Mouse (Mus musculus) central nervous system, embryonic 14 days (tissue): ENCODE data around the gene Gm38655. TPM values are rescaled to one million over a fixed set of nuclear protein-coding genes. Genes with fewer than 3 reads are reported as not detected.

Experiments used
- polyA plus RNA-seq: library from polyadenylated mRNA; depleted of rRNA; stranded (reverse); fragments of >200 nt; gene quantifications from 2 replicates; pipeline ENCODE4 v1.2.3, GENCODE M21; 2012; rRNA removed

Gm38655 gene
- polyA plus RNA-seq = not detected in 2 replicates

DNA sequence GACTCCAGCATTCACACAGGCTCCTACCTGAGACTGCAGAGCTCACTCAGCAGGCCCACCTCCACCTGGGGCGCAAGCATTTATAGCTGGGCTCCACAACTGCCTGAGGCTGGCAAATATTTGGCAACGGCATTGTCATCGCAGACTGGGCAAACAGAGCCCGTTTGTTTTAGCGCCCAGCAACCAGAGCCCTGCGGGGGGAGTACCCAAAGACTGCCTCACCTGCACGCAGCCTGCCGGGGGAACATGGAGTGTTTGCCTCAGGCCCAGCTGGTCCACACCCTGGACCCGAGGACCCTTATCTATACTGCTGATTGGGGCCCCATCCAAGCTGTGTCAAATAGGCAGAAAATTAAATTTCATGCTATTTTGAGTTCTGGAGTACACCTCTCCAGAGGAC is at the start of gene Gm38655:
Gene Gm38655 (minus strand): TSS at position 61 of the 400 bp plus-strand sequence.

DNA sequence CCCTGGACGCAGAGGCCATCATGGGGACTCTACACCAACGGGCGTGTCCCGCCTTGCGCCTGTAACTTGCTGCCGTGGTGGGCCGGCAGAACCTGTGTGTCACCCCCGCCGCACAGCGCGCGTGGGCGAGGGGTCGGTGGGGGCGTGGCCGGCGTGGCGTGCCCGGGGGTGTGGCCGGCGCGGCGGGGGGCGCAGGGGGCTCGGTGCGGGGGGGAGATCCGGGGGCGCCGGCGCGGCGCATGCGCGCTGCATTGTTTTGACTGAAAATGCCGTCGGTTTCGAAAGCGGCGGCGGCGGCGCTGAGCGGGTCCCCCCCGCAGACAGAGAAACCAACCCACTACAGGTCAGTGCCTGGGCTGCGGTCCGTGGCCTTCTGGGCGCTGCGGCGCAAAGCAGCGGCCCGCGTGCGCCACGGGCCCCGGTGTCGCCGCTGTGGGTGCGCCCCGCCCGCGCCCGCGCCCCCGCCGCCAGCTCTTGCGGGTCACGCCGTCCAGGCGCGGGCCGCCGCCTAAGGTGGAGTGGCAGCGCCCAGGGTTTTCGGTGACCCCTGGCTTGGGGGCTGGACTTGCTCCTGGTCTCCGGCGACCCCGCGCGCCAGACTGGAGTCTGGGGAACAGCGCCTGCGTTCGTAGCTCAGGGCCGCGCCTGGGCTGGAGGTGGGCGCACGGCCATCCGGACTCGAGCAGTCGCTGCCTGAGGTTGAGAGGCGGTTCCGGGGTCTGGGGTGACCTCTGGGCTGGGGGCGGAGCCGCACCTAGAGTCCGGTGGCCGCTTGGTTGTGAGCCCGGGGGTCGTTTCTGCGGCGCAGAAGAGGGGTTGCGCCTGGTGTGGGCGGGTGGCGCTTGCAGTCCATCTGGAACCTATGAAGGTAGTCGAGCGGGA is 13.1 kb upstream of the Gm38655 start, which contains the start of gene Unkl:
Gene Unkl (plus strand): TSS at position 248 of the 882 bp plus-strand sequence.

GRCm38 (mm10) chr17:25184129-25184691 is 8.9 kb upstream of the Gm38655 start, which contains the start of gene BC003965:
BC003965 (plus strand) TSS chr17:25184554.

DNA sequence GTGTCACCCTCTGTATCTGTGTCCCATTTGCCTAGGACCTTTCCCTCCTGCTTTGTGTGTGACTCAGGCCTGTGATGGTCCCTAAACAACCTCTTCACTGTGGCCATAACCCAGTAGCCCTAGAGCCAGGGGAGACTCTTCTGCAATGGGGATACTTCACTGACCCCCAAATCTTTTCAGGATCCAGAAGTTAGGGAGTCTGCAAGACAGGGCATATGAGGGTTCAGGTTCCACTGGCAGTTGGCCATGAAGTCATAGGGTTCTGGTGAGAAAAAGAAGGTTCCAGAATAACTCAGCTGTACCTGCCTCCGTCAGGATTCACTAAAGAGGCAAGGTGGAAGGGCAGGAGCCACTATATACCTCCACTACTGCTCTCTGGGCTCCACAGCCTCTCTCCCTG is 13.1 kb downstream of the Gm38655 start, which contains the start of gene Ccdc154:
Gene Ccdc154 (plus strand): TSS at position 301 of the 400 bp plus-strand sequence.

DNA sequence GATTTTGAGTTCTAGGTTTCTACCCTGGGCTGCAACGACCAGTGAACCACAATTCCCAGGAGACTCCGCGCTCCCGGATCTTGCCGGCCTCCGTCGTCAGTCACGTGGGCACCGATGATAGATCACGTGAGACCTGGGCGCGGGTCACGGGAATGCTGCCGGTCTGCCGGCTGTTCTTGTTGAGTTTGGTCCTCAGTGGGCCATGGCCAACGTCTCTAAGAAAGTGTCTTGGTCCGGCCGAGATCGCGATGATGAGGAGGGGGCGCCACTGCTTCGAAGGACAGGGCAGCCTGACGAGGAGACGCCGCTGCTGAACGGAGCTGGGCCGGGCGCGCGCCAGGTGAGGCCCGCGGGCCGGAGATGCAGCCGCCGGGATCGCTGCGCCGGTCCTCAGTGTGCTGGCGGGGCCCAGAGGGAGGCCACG is 42.0 kb downstream of the Gm38655 start, which contains the start of gene Clcn7:
Gene Clcn7 (plus strand): TSS at position 117 of the 424 bp plus-strand sequence.

Other genes starting within 250 kb of the Gm38655 start
- gene Mapk8ip3, start 238.5 kb downstream of the Gm38655 start, polyA plus RNA-seq = 193 and 206 TPM in 2 replicates
- 72.1 and 74.9 TPM in 2 replicates for gene Jpt2, start 214.8 kb downstream of the Gm38655 start, polyA plus RNA-seq
- 31.5 and 32.5 TPM in 2 replicates for gene Cramp1l, start 159.7 kb downstream of the Gm38655 start, polyA plus RNA-seq
- gene Ift140, start 159.4 kb downstream of the Gm38655 start, polyA plus RNA-seq = 21.0 and 22.9 TPM in 2 replicates
- gene Tmem204, start 91.9 kb downstream of the Gm38655 start, polyA plus RNA-seq = 7.2 and 7.5 TPM in 2 replicates
- gene Telo2, start 59.5 kb downstream of the Gm38655 start, polyA plus RNA-seq = 35.8 and 39.1 TPM in 2 replicates
- gene Ptx4, start 54.7 kb downstream of the Gm38655 start, polyA plus RNA-seq = 0.21 TPM in 1 of 2 replicates, not detected in the other
- gene Clcn7, start 42.1 kb downstream of the Gm38655 start, polyA plus RNA-seq = 37.8 and 40.8 TPM in 2 replicates
- gene Ccdc154, start 13.0 kb downstream of the Gm38655 start, polyA plus RNA-seq = not detected in 2 replicates
- gene BC003965, start 9.1 kb upstream of the Gm38655 start, polyA plus RNA-seq = 28.0 and 28.7 TPM in 2 replicates
- 19.9 and 21.1 TPM in 2 replicates for gene Unkl, start 12.9 kb upstream of the Gm38655 start, polyA plus RNA-seq
- gene Gnptg, start 64.7 kb upstream of the Gm38655 start, polyA plus RNA-seq = 81.6 and 84.9 TPM in 2 replicates
- 49.1 and 51.0 TPM in 2 replicates for gene Tsr3, start 64.7 kb upstream of the Gm38655 start, polyA plus RNA-seq
- gene Baiap3, start 80.9 kb upstream of the Gm38655 start, polyA plus RNA-seq = 13.0 and 13.9 TPM in 2 replicates
- gene Ube2i, start 99.2 kb upstream of the Gm38655 start, polyA plus RNA-seq = 519 and 596 TPM in 2 replicates
- 0.34 TPM in 1 of 2 replicates, not detected in the other for gene Prss34, start 122.9 kb upstream of the Gm38655 start, polyA plus RNA-seq
- not detected in 2 replicates for gene Prss28, start 133.2 kb upstream of the Gm38655 start, polyA plus RNA-seq
- not detected in 2 replicates for gene Prss29, start 143.2 kb upstream of the Gm38655 start, polyA plus RNA-seq
- gene Tpsab1, start 170.1 kb upstream of the Gm38655 start, polyA plus RNA-seq = 0.11 TPM in 1 of 2 replicates, not detected in the other
- gene Tpsb2, start 190.8 kb upstream of the Gm38655 start, polyA plus RNA-seq = 0.64 and 1.6 TPM in 2 replicates
- 0.21 and 0.76 TPM in 2 replicates for gene Tpsg1, start 193.8 kb upstream of the Gm38655 start, polyA plus RNA-seq